Mouse (Mus musculus) kidney, adult 18-20 months (tissue): ENCODE measurements around the gene Rabggta.

Experiments
- DNase-seq: peaks from one replicate; pipeline ENCODE4 v3.0.0; 2021

Rabggta gene

DNA sequence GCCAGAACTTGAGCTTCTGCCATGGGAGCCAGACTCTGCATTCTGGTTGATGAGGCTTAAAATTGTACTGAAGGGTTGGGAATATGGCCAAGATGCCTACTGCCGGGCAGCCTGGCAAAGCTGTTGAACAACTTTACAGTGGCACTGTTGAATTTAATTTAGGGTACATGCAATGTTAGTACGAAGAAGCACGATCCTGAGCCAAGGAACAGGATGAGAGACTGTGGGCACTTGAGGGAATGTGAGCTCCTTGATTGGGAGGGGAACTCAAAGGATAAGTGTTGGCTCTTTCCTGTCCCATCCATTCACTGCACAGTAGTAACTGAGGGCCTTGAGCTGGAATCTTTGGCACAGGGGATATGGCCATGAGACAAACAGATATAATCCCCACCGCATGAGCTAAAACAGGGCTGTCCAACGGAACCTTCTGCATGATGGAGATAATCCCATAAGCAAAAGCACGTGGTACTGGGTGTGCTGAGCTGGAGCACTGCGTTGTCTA is 8.5 kb upstream of the Rabggta start:
- DNase-seq, result no peak

DNA sequence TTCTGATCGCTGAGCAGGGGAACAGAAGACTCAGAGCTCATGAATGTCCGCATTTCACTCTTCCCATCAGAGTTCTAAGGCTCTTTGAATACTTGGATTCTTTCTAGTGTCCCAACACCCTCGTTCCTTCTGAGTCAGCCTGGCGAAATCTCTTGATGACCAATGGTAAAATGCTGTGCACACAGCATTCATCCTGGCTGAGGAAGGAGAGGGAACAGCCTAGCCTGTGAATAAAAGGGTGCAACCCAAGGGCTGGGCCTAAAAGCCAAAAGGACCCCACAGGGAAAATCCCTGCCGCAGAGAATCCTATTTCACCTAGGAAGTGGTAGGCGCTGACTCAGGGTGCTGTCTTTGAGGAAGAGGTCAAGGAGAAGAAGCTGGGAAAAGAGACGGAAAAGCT is 8.1 kb upstream of the Rabggta start:
- no peak for DNase-seq

DNA sequence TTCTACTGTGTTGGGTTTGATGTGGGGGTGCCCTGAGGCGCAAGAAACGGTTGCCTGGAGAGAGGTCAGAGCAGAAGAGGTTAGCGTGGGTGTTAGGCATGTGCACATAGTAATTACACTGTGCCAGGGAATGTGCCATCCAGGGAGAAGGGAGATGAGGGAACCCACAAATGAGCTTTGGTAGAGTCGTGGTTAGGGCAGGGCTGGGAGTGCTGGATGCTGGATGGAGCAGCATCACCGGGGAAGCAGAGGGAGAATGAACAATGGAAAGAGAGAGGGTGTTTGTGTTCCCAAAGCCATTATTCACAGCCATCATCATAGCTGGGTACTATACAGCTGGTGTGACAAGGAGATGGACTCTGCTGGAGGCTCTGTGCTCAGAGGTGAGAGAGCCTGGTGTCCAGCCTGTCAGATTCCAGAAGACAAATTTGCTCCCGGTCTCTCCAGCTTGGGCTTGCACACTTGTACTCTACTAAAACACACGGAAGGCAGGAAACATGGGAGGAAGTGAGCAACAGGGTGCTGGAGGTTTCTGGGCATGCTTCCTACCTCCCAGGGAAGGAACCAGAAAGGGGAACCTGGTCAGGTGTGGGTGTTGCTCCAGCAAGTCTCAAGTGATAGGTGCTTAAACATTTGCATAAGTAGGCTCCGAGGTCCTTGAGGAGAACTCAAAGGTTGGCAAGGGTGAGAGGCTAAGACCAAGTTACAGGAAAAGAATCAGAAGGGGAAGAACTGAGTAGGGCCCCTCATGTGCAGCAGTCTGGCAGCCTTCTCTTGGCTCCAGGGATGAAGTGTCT is 6.0 kb upstream of the Rabggta start:
- DNase-seq, result no peak

DNA sequence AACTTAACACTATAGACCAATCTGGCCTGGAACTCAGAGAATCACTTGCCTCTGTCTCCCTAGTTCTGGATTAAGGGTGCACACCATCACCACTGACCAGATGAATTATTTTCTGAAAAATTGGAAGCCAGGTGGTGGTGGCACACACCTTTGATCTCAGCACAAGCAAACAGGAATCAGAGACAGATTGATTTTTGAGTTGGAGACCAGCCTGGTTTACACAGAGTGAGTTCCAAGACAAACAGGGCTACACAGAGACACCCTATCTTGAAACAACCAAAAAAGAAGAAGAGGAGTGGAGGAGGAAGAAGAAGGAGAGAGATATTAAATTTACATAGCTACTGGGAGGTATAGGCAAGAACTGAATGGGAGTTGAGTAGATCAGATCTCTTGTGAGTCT is 4.2 kb upstream of the Rabggta start:
- no peak for DNase-seq

DNA sequence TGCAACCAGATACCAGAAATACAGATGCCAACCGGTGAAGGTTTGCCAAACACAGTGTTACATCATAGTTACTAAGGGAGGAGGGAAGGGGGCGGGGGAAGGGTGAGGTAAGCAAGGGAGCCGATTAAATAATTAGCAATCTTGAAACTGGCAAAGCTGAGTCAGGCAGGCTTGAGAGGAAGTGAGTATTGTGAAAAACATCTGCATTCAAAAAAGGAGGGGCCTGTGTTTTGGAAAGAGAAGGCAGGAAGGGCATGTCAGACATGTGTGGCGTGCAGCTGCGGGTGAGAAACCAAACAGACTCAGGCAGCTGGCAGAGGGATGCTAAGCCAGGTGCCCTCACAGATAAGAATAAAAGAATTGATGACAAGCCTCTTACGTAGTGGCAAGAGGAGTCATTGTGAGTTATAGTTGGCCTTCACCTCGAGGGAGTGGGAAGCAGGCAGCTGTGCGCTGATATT is 2.4 kb upstream of the Rabggta start:
- no peak for DNase-seq

DNA sequence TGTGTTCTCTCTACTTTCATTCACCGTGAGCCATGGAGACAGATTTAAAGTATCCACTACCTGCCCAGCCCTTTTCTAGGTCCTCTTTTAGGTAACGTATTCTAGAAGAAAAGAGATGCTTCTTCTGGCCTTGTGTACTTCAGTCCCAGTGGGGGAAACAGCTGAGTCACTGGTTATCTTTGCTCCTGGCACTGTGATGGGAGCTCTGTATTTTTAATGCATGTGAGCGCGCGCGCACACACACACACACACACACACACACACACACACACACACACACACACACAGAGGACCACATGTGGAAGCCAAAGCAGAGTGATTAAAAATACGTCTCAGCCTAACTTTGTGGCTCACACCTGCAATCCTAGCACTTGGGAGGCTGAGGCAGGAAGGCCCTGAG is 1.4 kb upstream of the Rabggta start:
- no peak for DNase-seq

DNA sequence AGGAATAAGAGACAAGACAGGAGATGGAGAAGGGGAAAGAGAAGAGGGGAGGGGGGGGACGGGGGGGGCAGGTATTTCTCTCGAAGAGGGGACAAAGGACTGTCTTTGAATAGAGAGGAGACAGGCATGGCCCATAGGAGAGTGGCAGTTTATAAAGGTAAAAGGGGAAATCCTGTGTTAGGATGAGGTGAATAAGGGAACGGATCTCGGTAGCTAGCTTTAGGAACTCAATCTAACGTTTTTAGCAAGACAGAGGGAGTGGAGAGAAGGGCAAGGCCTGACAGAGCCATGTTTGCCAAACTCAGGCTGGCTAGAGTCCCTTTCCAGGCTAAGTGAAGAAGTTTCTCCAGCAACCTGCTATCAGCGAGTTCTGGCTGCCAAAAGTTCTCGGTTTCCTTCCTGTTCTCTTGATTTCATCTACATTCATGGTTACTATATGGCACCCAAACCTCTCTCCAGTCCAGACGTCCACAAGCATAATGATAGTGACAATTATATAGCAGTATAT is 429 bp upstream of the Rabggta start:
- DNase-seq, result no peak

DNA sequence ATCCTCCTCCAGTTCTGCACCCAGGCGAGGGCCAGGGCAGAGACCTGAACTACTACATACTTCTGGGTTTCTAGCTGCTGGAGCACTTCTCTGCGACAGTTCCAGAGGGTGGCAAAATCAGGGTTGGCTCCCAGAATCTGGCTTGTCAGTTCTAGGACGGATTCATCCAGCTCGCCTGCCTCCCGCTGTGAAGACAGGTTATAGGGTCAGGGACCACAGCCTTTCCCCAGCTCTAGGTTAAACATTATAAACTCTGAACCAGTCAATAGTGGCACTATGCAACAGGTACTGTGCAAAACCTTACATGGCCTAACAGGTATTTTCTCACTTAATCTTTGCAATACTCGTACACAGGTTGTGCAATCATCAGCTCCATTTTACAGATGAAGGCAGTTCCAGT is 987 bp downstream of the Rabggta start:
- DNase-seq, result peak; percentile 52

DNA sequence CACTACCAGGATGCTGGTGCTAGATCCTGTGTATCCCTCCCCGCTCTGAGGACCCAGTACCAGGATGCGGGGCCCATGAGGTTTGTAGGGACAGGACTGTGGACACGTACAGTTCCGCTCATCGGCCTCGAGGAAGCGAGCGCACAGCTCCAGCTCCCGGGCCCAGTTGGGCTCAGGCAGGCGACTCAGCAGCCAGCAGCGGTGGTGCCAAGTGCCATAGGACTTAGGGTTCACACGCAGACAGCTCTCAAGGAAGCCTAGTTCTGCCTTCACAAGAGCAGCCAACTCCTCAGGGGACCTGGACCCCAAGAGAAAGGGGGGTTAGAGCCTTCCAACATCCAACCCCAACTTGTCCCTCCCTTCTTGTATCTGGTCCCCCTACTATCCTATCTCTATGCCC is 1.4 kb downstream of the Rabggta start:
- peak; percentile 40 for DNase-seq

DNA sequence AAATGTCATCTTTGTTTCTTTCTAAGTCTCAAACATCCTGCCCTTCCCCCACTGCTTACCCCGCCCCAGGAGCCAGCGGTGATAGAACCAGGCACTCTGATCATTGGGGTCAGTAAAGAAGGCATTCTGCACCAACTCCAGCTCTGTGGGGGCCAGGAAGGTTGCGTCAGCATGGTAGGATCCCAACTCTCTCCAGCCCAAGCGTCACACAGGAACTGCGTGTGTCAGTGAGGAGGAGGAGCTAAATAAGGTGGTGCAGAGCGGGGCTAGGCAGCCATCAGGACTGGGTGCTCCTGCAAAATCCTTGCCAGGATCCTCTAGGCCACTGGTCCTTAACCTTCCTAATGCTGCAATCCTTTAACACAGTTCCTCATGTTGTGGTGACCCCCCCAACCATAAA is 2.3 kb downstream of the Rabggta start:
- no peak for DNase-seq

DNA sequence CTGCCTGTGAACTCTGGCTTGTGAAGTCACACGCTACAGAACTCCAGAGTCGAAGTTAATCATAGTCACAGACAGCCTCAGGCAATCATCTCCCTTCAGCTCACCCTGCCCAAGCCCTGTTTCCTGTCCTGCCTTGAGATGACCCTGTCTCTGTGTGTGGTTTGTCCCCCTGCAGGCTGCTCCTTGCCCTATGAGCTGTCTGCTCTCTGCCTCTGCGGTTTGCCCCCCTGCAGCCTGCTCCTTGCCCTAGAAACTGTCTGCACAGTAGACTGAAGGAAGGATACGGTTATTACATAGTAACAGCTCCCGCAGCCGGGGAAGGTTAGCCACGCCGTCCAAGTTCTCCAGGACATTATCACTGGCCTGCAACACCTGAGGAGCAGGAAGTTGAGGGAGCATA is 5.2 kb downstream of the Rabggta start:
- peak; percentile 58 for DNase-seq

DNA sequence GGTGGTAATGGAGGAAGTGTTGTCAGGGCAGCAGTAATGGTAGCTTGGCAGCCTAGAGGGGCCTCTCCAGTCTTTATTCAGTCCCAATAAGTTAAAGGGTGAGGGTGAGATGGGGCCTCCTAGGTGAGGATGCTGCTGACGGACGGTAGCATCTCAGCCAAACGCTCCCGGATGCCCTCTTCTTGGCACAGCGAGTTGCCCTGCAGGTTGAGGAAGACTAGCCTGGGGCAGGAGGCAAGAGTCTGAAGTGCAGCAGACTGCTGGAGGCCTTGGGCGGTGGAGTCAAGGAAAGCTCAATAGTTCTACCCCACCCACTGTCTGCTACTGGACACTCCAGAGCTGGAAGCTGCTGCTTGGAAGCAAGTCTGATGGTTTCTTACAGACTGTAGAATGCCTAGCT is 5.8 kb downstream of the Rabggta start:
- DNase-seq, result peak; percentile 35

DNA sequence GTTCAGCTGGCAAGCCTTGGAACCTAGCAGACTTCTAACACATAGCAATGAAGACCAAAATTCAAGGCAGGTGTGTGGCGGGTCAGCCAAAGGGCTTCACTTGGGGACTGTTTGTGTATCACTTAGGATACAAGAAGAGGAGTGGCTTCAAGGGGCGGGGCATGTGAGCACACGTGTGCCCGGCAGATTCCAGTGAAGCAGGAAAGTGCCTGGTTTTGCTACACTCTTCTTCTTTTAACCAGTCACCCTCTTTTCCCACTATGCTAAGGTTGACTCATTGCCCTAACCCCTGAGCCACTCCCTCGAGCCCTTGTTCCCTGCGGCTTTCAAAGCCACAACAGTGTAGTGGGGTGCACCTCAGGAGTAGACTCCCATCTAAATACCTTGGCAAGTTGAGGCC is 7.2 kb downstream of the Rabggta start:
- peak; percentile 18 for DNase-seq

DNA sequence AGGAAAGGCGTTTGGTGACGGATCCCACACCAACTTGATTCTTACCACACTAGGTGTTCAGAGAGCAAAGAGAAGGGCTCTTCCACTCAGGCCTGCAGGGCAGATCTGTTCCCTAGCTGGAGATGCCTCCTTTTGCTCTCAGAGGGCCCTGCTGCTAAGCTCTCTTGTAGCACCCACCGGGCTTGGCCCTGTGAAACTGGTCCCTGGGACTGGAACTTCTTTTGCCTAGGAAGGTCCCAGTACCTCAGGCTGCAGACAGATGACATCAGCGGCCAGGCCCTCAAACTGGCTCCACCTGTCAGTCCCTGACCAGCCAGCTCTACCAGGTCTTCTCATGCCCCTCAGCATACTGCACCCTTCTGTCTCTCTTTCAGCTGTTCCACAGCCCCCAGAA is 8.3 kb downstream of the Rabggta start, which contains the start of gene Tgm1:
TSS of gene Tgm1 (minus strand) at position 198 of the 394 bp plus-strand sequence.
- DNase-seq, result no peak

DNA sequence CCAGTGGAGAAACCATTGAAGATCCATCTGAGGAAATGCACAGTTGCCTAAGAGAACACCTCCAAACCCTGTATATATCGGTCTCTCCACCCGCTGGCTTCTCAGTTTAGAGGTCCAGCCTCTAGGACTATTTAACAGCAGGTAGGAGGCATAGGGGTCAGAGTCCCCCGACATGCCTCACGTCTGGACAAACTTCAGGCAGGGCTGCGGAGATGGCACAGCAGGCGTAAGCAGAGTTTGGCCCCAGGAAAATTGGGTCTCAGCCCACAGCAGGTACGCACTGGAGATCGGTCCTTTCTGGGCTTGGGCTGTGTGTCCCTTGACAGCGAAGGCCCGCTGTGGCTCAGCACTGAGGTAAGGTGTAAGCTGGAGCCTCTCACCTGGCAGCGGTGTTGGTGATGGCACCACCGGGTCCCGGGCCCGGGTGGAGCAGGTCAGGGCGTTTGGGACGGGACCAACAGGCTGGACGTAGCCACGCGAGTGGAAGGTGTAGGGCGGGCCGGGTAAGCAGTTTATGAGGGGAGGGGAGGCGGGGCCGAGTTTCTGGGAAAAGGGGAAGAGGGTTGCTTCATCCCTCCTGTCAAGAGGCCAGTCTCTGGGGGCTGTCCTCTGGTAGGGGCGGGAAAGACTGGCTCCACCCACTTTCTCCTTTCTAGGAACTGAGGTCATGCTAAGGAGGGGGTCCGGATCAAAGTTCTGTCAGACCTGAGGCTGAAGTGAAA is 8.9 kb downstream of the Rabggta start:
- DNase-seq, result peak; percentile 74

DNA sequence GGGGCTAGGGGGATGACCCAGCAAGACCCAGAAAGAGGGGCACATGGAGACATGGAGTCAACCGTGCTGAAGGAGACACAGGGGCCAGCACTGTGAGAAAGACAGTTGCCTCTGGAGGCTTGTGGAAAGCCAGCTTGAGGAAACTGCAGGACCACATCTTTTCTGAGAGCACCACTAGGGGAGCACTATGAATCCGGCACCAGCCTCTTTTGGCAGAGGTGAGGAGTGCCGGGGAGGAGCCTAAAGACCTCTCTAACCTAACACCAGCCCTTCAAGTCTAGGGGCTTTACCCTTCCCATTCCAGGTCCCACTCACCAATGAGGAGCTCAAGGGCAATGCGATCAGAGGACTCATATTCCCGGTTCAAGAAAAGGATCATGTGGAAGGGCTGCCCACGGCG is 10.3 kb downstream of the Rabggta start:
- peak; percentile 15 for DNase-seq

DNA sequence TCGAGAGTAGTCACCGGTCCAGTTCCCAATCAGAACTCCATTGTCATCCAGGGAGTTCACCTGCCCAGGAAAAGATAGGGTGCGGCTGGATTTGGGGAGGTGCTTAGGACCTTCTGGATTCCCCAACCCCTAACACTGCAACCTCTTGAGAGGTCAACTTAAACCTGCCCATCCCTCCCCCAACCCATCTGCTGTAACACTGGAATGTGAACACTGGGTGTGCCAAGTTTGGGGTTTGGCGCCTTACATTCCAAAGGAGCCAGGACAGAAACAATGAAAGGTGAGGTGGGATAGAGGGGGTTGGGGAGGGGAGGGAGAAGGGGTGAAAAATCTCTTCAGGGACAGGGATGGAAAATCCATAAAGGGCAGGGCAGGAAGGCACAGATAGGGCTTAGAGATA is 12.6 kb downstream of the Rabggta start:
- DNase-seq, result no peak

DNA sequence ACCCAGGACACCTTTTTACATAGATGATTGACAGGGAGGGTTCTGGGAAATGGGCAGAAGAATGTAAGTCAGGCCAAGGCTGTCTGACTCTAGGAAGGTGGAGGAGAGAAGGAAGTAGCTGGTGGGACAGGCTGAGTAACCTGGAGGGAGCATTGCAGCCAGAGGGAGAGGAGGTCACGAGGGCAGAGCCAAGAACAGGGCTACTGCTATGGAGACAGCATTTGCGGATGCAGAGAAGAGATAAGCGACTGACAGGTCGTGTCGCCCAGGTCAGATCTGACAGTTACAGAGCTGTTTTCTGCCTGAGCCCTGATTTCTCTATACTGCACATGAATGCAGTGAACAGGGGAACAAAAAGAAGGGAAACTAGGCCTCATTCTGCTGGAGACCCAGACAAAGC is 14.7 kb downstream of the Rabggta start:
- DNase-seq, result no peak

DNA sequence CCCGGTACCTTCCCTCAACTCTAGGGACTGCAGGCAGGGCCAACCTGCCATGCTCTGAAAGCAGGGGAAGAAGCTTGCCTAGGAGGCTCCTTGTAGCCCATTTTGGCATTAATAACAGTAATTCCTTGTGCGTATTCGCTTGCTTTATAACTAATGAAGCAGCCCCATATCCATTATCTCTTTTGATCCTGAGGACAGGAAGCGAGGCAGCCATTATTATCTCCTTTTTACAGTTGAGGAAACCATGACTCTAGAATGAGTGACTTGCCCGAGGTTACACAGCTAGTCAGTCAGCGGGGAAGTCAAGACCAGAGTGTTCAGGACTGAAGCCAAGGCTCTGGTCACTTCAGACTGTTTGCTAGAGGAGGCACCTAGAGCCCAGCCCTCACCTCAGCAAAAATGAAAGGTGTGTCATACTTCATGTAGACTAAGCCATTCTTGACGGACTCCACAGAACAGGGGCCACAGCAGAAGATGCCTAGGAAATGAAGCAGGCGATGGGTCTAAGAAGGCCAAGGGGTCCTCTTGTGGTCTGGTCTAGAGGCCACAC is 15.9 kb downstream of the Rabggta start:
- DNase-seq, result no peak

DNA sequence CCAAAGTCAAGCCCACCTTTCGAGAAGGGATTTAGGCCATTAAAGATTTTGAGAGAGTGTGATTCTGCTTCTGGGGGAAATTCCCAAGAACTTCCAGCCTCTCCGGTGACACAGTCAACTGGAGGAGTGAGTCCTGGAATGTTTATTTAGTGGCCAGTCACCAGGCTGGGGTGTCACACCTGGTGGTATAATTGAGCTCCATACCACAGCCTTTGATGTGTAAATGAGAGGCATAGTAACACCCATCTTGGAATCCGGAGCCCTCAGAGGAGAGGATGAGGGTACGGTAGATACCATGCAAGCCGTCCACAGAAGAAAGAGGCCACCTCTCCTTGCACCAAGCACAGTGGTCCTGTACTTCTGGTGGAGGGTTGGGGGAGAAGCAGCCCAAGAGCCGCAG is 19.3 kb downstream of the Rabggta start:
- no peak for DNase-seq

DNA sequence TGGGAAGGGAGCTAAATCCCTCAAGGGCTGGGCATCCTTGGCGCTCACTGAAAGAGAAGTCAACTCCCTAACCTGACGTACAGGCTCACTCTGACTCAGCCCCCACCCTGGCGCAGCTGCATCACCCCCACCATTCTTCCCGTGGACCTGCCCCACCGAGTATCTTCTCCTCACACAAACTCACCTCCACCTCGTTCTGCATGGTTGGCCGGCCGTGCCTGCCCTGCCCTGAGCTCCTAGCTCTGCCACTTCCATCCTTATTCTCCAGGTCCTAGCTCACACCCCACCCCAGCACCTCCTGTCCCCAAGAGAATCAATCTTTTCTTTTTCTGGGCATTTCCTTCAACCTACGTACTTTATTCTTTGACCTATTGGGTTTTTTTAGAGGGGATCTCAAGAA is 20.9 kb downstream of the Rabggta start:
- no peak for DNase-seq

DNA sequence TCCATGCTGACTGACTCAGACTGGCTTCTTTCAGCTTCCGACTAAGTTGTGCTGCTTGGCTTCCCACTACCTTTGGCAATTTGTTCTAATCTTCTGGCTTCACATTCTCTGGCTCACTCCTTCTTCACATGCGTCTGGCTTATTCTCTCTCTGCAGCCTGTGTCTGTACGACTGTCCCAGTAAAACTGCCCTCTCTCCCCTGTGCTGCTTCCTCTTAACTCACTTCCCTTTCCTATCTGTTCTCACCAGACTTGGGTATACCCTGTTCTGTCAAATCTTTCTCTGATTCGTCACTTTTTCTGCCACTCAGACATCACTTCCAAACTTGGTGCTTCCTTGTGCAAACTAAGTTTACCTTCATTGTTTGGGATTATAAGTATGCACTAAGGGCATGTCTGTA is 24.8 kb downstream of the Rabggta start:
- DNase-seq, result no peak

DNA sequence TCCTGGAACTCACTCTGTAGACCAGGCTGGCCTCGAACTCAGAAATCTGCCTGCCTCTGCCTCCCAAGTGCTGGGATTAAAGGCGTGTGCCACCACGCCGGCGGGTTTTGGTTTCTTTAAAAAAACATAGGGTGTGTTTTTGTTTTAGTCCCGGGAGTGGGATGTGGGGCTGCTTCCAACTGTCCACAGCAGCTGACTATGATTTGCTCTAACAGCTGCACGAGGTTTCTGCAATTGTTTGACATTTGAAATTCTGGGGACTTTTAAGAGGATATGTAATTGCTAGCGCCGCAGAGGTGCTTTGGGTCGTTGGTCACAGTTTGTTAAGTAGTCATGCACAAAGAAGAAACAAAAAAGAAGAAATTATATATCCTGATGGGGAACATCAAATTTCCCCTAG is 32.6 kb downstream of the Rabggta start:
- DNase-seq, result no peak

DNA sequence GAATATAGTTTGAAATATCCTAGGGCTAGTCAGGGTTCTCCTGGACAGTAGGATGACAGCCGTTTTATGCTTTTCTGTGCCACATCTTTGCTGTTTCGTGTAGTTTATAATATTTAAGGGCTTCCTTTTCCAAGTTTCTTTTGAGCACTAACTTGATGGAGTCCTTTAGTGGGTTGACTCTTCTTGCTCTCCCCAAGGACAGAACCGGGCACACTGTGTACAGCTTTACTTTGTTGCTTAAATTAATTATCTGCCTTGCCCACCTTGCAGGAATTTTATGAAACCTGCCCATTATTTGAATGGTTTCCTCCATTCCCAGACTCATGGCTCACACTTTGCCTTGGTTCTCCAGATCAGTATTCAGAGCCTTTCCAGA is 40.0 kb downstream of the Rabggta start:
- DNase-seq, result no peak
